Mouse (Mus musculus) forebrain, embryonic 14.5 days (tissue): ENCODE results near the gene Mup5. TPM values are rescaled to one million over a fixed set of nuclear protein-coding genes. Genes with fewer than 3 reads are reported as not detected.
"Not testable (repeated sequence)": the region's sequence is repeated elsewhere in the genome, so short reads cannot be mapped to it uniquely, and the experiment has no call there.

Source experiments
- ATAC-seq: fragments of 200-750 bp; cut with Nextera tagmentation; 2 replicates; pipeline ENCODE4 v1.8.0; 2017; ENCODE audit warnings: mild to moderate bottlenecking, moderate library complexity
- DNase-seq: peaks from one replicate; pipeline ENCODE4 v3.0.0-alpha.2; 2015; ENCODE audit warnings: low spot score
- H3K27ac ChIP-seq: fragments of 300-500 bp; sonication (generic); 2 replicates; pipeline ENCODE4 v1.5.1; 2014; ENCODE audit warnings: low read depth, mild to moderate bottlenecking, control low read depth, low read length, moderate library complexity
- H3K27me3 ChIP-seq: fragments of 300-500 bp; sonication (generic); replicated peaks from 2 replicates; pipeline ENCODE4 v1.6.1; 2014; ENCODE audit warnings: low read length, control low read depth, mixed read lengths; ENCODE audit not compliant: control insufficient read depth, insufficient read depth
- H3K36me3 ChIP-seq: fragments of 300-500 bp; sonication (generic); 2 replicates; pipeline ENCODE4 v1.6.1; 2014; ENCODE audit warnings: low read length, control low read depth; ENCODE audit not compliant: control insufficient read depth, insufficient read depth
- H3K4me1 ChIP-seq: fragments of 300-500 bp; sonication (generic); 2 replicates; pipeline ENCODE4 v1.6.1; 2014; ENCODE audit warnings: antibody characterized with exemption, low read length, control low read depth; ENCODE audit not compliant: control insufficient read depth, insufficient read depth
- H3K4me2 ChIP-seq: fragments of 300-500 bp; sonication (generic); 2 replicates; pipeline ENCODE4 v1.6.1; 2014; ENCODE audit warnings: mild to moderate bottlenecking, control low read depth, low read length
- H3K4me3 ChIP-seq: fragments of 300-500 bp; sonication (generic); 2 replicates; pipeline ENCODE4 v1.5.1; 2014; ENCODE audit warnings: low read depth, low read length, control low read depth
- H3K9ac ChIP-seq: fragments of 300-500 bp; sonication (generic); 2 replicates; pipeline ENCODE4 v1.6.1; 2014; ENCODE audit warnings: mild to moderate bottlenecking, low read length, control low read depth, moderate library complexity
- H3K9me3 ChIP-seq: fragments of 300-500 bp; sonication (generic); replicated peaks from 2 replicates; pipeline ENCODE4 v1.6.1; 2016; ENCODE audit warnings: low read length, control low read depth, mixed read lengths; ENCODE audit not compliant: control insufficient read depth
- WGBS: fragments of 180-500 bp; shearing (Covaris S2); extraction: QIAGEN DNeasy Blood & Tissue Kit; methylation state at CpG from one replicate; pipeline ENCODE4 v1.1.7; 2014; 5-methylcytosine and 5-hydroxymethylcytosine counted together
- polyA plus RNA-seq: library from polyadenylated mRNA; unstranded; fragments of >200 nt; fragmentation: Nextera tagmentation; extraction: Ambion mirVana; gene quantifications from 2 replicates; pipeline ENCODE4 v1.2.1, GENCODE M21; 2014

Mup5 gene
- not detected in 2 replicates for polyA plus RNA-seq

DNA sequence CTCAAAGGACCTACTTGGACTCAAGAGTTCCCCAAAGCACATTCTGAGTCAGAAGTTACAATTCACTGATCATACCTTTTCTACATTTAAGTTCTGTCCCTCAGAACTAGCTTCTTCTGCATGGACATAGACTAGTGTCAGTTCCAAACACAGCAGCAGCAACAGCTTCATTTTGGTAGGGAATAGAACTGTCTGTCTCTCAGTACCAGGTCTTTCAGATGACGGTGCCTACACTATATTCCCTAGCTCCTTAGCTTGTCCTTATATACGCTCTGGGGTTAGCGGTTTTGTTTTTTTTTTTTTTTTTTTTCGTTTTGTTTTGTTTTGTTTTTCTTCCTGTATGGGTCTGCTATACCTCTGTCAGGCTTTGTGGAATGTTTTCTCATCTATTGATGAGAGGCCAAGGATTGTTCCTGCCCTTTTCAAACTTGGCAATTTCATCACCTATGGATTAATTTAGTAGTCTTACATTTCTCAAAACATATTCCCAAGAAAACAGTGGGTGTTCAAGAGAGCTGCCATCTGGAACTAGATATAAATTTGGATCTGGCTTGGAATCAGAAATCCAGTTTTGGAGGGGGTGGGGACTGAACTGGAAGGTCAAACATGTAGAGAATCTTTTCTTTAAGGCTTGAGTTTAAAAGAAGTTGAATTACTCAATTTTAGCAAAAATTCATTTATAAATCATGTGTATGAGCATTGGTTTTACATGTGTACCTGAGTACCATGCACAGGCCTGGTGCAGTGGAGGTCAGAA lies at the start of gene Mup5:
TSS of gene Mup5 (minus strand) at position 282 of the 757 bp plus-strand sequence.
- no peak within 1 kb of the TSS for H3K4me3 ChIP-seq
- H3K9ac ChIP-seq, result no peak within 1 kb of the TSS
- no peaks in the 10 kb centered on the region for H3K4me1 ChIP-seq
- no peak within 1 kb of the TSS for H3K27ac ChIP-seq
- no peaks in the 10 kb centered on the region for H3K36me3 ChIP-seq
- no peak for DNase-seq
- H3K9me3 ChIP-seq, result no peaks in the 10 kb centered on the region
- H3K4me2 ChIP-seq, result no peak within 1 kb of the TSS
- ATAC-seq, result no peak
- H3K27me3 ChIP-seq, result no peaks in the 10 kb centered on the region
- WGBS, result 73% methylated on average over 4 of the region's 4 CpGs

DNA sequence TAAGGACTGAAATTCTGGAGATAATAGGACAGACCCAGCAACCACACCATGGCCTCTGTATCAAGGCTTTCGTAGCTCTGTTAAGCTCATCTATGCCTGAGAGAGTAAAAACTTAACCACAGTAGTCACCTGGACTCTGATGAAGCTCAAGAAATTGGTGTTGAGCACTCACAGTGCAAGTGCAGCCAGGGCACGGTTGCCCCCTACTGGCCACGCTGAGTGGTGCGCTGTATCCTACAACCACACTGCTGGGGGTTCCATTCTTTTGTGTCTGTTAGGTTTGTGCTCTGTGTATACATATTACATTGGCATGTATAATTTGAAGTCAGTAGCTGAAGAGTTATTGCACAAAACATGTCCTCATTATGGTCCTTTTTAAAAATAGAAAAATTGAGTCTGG lies 23.1 kb upstream of the Mup5 start:
- WGBS, result 54% methylated on average over 4 of the region's 4 CpGs
- H3K4me2 ChIP-seq, result no peak overlapping the region
- no peaks in the 10 kb centered on the region for H3K4me1 ChIP-seq
- no peaks in the 10 kb centered on the region for H3K27me3 ChIP-seq
- H3K27ac ChIP-seq, result no peak overlapping the region
- H3K9ac ChIP-seq, result no peak overlapping the region
- ATAC-seq (no peak), DNase-seq (no peak)
- H3K9me3 ChIP-seq, result 0 out of 2 replicates have a peak, but pooled peaks cover 6% of the 10 kb centered on the region
- H3K36me3 ChIP-seq, result no peaks in the 10 kb centered on the region
- H3K4me3 ChIP-seq, result no peak overlapping the region

DNA sequence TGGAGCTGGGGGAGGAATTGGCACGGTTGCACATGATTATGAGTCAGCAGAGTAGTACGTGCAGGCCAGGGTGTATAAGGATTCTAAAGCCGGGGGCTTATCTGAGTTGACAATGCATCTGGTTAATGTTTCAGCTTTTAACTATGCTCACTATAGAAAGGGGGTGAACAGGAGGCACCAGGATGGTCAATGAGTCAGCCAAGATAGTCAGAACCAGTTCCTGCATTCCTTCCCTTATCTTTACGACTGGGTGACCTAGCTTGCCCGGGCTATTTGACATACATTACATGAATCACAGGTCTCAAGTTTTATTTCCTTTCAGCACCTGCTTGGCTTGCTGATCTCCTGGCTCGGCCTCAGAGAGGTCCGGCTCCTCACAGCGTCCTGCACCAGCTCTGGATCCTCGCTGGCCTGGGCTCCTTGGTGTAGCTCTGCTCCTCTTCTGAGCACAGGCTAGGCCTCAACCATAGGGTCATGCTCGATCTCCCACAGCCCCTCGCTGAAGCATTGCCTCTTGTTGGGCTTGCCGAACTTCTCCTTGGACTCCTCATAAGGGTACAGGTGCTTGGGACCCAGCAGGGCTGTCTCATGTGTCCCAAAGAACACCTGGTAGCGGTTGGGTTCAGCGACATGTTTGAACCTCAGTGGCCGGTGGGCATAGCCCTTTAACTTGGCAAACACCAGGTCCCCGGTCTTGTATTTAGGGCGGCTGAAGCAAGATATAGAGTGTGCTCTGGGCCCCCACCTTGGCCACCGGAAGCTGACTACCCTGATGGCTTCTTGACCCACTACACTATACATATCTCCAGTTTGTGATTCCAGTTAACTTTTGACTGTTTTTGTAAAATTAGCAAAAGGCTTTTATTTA lies 21.0 kb upstream of the Mup5 start:
- Histone ChIP-seq H3K9me3 (0 out of 2 replicates have a peak, but pooled peaks cover 6% of the 10 kb centered on the region), H3K9ac (no peak overlapping the region), H3K27me3 (no peaks in the 10 kb centered on the region), H3K36me3 (no peaks in the 10 kb centered on the region), H3K4me2 (no peak overlapping the region), H3K27ac (no peak overlapping the region), H3K4me1 (no peaks in the 10 kb centered on the region), H3K4me3 (no peak overlapping the region)
- no peak for ATAC-seq
- 92% methylated on average over 18 of the region's 18 CpGs for WGBS
- DNase-seq, result no peak

DNA sequence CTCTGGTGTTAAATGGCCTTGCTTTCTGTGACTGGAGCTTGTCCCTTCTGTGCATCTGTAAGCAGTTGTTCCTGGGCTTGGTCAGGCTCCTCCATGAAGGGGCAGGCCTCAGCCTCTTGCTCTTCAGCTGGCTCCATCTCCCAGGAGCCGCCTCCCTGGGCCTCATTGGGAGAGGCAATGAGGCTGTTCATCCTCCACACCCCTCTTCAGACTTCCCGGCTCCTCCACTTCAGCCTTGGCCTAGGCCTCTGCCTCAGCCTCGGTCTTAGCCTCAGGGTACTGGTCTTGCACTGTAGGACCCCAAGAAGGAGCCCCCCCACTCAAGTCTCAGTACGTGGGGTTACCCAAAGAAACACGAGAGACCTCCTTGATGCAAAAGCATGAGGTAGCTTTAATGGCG lies 20.3 kb upstream of the Mup5 start:
- Histone ChIP-seq H3K4me1 (no peaks in the 10 kb centered on the region), H3K9ac (no peak overlapping the region), H3K4me2 (no peak overlapping the region), H3K4me3 (no peak overlapping the region), H3K27ac (no peak overlapping the region), H3K9me3 (0 out of 2 replicates have a peak, but pooled peaks cover 6% of the 10 kb centered on the region), H3K27me3 (no peaks in the 10 kb centered on the region), H3K36me3 (no peaks in the 10 kb centered on the region)
- WGBS, result 84% methylated on average over 6 of the region's 6 CpGs
- ATAC-seq (no peak), DNase-seq (no peak)

DNA sequence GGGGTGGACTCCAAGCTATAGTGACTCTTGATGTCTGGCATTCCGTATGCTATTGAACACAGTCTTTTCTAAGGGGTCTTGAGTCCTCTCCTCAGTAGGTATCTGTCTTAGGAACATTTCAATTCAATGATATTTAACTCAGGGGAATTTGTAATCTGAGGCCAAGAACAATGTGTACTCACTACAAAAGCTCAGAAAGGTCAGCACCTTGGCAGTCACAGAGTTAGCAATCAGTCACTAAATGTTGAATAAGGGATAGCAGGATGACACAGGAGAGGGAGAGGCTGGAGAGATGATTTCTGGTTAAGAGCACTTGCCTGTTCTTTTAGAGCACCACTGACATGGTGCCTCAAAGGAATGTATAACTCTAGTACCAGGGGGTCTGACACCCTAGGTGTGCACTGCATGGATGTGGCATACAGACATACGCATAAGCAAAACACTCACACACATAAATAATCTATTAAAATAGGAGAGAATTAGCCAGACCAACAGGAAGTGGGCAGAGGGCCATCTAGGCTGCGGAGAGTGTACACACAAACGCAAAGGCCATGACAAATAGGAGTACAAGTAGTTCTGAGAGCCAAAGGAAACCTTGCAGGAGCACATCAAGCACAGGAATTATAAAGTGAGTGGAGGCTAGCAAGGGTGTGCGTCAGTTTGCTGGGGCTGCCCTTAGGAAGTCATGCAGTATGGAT lies 9.9 kb upstream of the Mup5 start:
- no peaks in the 10 kb centered on the region for H3K4me1 ChIP-seq
- H3K9ac ChIP-seq, result no peak overlapping the region
- no peak overlapping the region for H3K4me2 ChIP-seq
- no peak overlapping the region for H3K27ac ChIP-seq
- ATAC-seq, result no peak
- WGBS, result 93% methylated on average over 5 of the region's 5 CpGs
- H3K27me3 ChIP-seq, result no peaks in the 10 kb centered on the region
- DNase-seq, result no peak
- H3K9me3 ChIP-seq, result no peaks in the 10 kb centered on the region
- H3K4me3 ChIP-seq, result no peak overlapping the region
- H3K36me3 ChIP-seq, result no peaks in the 10 kb centered on the region

DNA sequence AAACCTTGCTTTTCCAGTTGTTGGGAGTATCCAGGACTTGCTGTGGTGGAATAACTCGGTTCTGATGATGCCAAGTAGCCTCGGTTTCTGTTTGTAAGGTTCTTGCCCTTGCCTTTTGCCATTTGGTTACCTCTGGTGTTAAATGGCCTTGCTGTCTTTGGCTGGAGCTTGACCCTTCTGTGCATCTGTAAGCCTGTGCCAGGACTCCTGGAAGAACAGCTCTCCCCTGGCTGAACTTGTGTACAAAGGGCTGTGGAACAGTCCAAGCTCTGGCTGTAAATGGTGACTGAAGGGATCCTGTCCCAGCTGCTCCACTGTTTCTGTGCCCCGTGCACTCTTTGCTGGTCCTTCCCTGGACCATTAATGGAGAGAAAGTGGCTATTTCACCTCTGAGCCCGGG lies 5.8 kb downstream of the Mup5 start:
- DNase-seq (no peak), ATAC-seq (no peak)
- Histone ChIP-seq H3K27me3 (no peaks in the 10 kb centered on the region), H3K9me3 (no peaks in the 10 kb centered on the region), H3K27ac (no peak overlapping the region), H3K4me3 (no peak overlapping the region), H3K4me1 (no peaks in the 10 kb centered on the region), H3K36me3 (no peaks in the 10 kb centered on the region), H3K9ac (no peak overlapping the region), H3K4me2 (no peak overlapping the region)
- WGBS, result 76% methylated on average over 4 of the region's 4 CpGs

DNA sequence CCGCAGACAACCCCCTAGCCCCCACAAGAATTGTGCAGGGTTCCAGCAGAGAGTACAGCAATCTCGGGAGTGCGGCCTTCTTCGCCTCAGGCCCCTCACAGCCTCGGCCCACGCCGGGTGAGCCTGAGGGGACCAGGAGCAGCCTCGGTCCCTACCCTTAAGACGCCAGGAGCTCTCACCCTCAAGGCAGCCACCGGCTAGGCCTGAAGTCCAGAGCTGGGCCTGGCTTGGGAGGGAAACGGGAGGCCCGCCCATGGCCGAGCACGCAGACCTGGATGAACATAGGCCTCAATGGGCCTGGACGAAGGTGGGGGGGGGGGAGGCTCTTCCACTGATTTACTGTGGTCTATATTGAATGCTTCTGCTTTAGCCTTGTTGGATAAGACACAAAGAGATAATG lies 11.8 kb downstream of the Mup5 start:
- ATAC-seq (no peak), DNase-seq (no peak)
- Histone ChIP-seq H3K4me1 (no peaks in the 10 kb centered on the region), H3K36me3 (no peaks in the 10 kb centered on the region), H3K4me2 (no peak overlapping the region), H3K9ac (no peak overlapping the region), H3K9me3 (0 out of 2 replicates have a peak, but pooled peaks cover 7% of the 10 kb centered on the region), H3K27ac (no peak overlapping the region), H3K27me3 (no peaks in the 10 kb centered on the region), H3K4me3 (no peak overlapping the region)
- 92% methylated on average over 15 of the region's 15 CpGs for whole genome bisulfite sequencing

DNA sequence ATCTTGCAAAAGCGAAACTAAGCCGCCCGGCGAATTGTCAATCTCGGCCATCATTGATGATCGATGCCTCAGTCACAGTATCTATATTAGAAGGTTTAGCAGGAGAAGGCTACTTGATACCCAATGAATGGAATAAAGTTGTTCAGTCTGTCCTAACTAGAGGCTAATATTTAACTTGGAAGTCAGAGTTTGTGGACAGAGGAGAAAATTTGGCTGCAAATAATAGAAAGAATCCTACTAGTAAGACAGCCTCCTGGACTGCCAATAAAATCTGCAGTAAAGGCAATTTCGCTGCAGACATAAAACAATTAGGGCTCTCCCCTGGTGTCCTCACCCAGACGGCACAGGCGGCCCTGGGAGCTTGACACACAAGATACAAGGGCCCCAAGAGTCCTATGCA lies 12.5 kb downstream of the Mup5 start:
- DNase-seq, H3K9me3 ChIP-seq, ATAC-seq, H3K27ac ChIP-seq, H3K4me2 ChIP-seq, H3K9ac ChIP-seq, H3K4me3 ChIP-seq, H3K36me3 ChIP-seq, H3K27me3 ChIP-seq, H3K4me1 ChIP-seq: not testable (repeated sequence)
- 95% methylated on average over 9 of the region's 9 CpGs for WGBS
